In genomic region chr7:125421911-125422310, GRCm38 (mm10) we compare ENCODE assay signal across 28 mouse cellular contexts.
"Had no signal": no experiment of that assay in that cellular context is flagged by ENCODE, and none has a peak within 500 bp of the region (broad histone marks: within the 10 kb centered on the region; RNA-seq: fewer than 3 reads in every experiment).

No protein-coding gene starts in this region.

- H3K4me1 ChIP-seq: heart, embryonic 10.5 days; heart, embryonic 12.5 days; hindbrain, embryonic 12.5 days; intestine, embryonic 15.5 days had no signal

- ATAC-seq: hindbrain, embryonic 16.5 days; inflammation-experienced regulatory T-cells, adult 6 months; intestine, embryonic 15.5 days; intestine, postnatal 0 days had no signal

- H3K9ac ChIP-seq: heart, embryonic 12.5 days; hindbrain, embryonic 12.5 days; hindbrain, embryonic 14.5 days; intestine, embryonic 15.5 days; limb, embryonic 12.5 days; liver, embryonic 13.5 days; liver, embryonic 15.5 days had no signal

- H3K27me3 ChIP-seq: heart, embryonic 12.5 days; hindbrain, embryonic 12.5 days; intestine, embryonic 15.5 days; limb, embryonic 12.5 days; liver, embryonic 13.5 days had no signal

- H3K4me2 ChIP-seq: heart, embryonic 12.5 days; hindbrain, embryonic 12.5 days; hindbrain, embryonic 14.5 days; intestine, embryonic 15.5 days; limb, embryonic 12.5 days; liver, embryonic 11.5 days; liver, embryonic 13.5 days; liver, embryonic 15.5 days had no signal

- H3K27ac ChIP-seq: gastrocnemius, adult 2 months; heart, embryonic 10.5 days; hindbrain, embryonic 10.5 days; hindbrain, embryonic 12.5 days; hindbrain, embryonic 14.5 days; intestine, embryonic 15.5 days; layer of hippocampus, adult 2 months; left cerebral cortex, adult 2 months; limb, embryonic 10.5 days; limb, embryonic 12.5 days; liver, embryonic 13.5 days; liver, embryonic 15.5 days had no signal

- H3K4me3 ChIP-seq: gastrocnemius, adult 2 months; heart, embryonic 10.5 days; heart, embryonic 12.5 days; hindbrain, embryonic 10.5 days; hindbrain, embryonic 12.5 days; intestine, embryonic 15.5 days; layer of hippocampus, adult 2 months; left cerebral cortex, adult 2 months; limb, embryonic 10.5 days; limb, embryonic 12.5 days; liver, embryonic 13.5 days; liver, embryonic 15.5 days had no signal

- H3K36me3 ChIP-seq: heart, embryonic 10.5 days; heart, embryonic 12.5 days; hindbrain, embryonic 10.5 days; hindbrain, embryonic 12.5 days; intestine, embryonic 15.5 days; limb, embryonic 10.5 days; limb, embryonic 12.5 days; liver, embryonic 13.5 days; liver, embryonic 15.5 days had no signal

- DNase-seq: gastrocnemius, adult 2 months; gastrocnemius, postnatal 10 days; gastrocnemius, postnatal 25 days; heart, adult 18-20 months; heart, postnatal 10 days; heart, postnatal 4 days; kidney, adult 18-20 months; kidney, adult 8-10 months; kidney, postnatal 10 days; kidney, postnatal 25 days; kidney, postnatal 4 days; liver; liver, embryonic 13.5 days had no signal

- H3K9me3 ChIP-seq: heart, embryonic 10.5 days; heart, embryonic 12.5 days; hindbrain, embryonic 10.5 days; hindbrain, embryonic 12.5 days; intestine, embryonic 15.5 days; limb, embryonic 10.5 days; limb, embryonic 12.5 days; liver, embryonic 13.5 days; liver, embryonic 15.5 days had no signal
